Mouse (Mus musculus) kidney, postnatal 14 days (tissue): ENCODE measurements around the gene Mindy1.

ENCODE experiments used
- DNase-seq: peaks from one replicate; pipeline ENCODE4 v3.0.0; 2022; ENCODE audit warnings: mixed read lengths

The Mindy1 gene

GRCm38 (mm10) chr3:95269789-95270188 lies 11.4 kb upstream of the Mindy1 start:
- no peak for DNase-seq

- no peak for DNase-seq
These were observed 10.3 kb upstream of the Mindy1 start for GRCm38 (mm10) chr3:95270766-95271364.

GRCm38 (mm10) chr3:95273471-95273870 lies 7.7 kb upstream of the Mindy1 start:
- DNase-seq = no peak

GRCm38 (mm10) chr3:95274453-95274852 lies 6.7 kb upstream of the Mindy1 start:
- DNase-seq = no peak

- no peak for DNase-seq
These were observed 6.0 kb upstream of the Mindy1 start for GRCm38 (mm10) chr3:95275161-95275560.

- no peak for DNase-seq
These were observed 4.7 kb upstream of the Mindy1 start for GRCm38 (mm10) chr3:95276428-95276934.

- DNase-seq = no peak
These were observed 4.0 kb upstream of the Mindy1 start for GRCm38 (mm10) chr3:95277149-95277551.

GRCm38 (mm10) chr3:95280747-95281146 lies 398 bp upstream of the Mindy1 start:
- DNase-seq = peak; percentile 56

- DNase-seq = peak; percentile 44
These were observed 1.3 kb downstream of the Mindy1 start for GRCm38 (mm10) chr3:95282381-95282864.

- DNase-seq = peak; percentile 88
These were observed 1.9 kb downstream of the Mindy1 start for GRCm38 (mm10) chr3:95282865-95283588.

GRCm38 (mm10) chr3:95283589-95283941 lies 2.4 kb downstream of the Mindy1 start:
- no peak for DNase-seq

GRCm38 (mm10) chr3:95284062-95284461 lies 2.9 kb downstream of the Mindy1 start:
- DNase-seq = no peak

- DNase-seq = no peak
These were observed 3.5 kb downstream of the Mindy1 start for GRCm38 (mm10) chr3:95284501-95285281.

- DNase-seq = no peak
These were observed 4.2 kb downstream of the Mindy1 start for GRCm38 (mm10) chr3:95285390-95285789.

GRCm38 (mm10) chr3:95286011-95286410 lies 4.9 kb downstream of the Mindy1 start:
- DNase-seq = peak; percentile 60

GRCm38 (mm10) chr3:95286510-95286909 lies 5.4 kb downstream of the Mindy1 start:
- no peak for DNase-seq

GRCm38 (mm10) chr3:95287541-95287940 lies 6.4 kb downstream of the Mindy1 start:
- peak; percentile 47 for DNase-seq

GRCm38 (mm10) chr3:95289419-95289818 lies 8.3 kb downstream of the Mindy1 start:
- DNase-seq = no peak

- no peak for DNase-seq
These were observed 9.0 kb downstream of the Mindy1 start for GRCm38 (mm10) chr3:95290156-95290555.

- no peak for DNase-seq
These were observed 9.9 kb downstream of the Mindy1 start for GRCm38 (mm10) chr3:95291041-95291440.

- DNase-seq = no peak
These were observed 11.8 kb downstream of the Mindy1 start for GRCm38 (mm10) chr3:95292899-95293298.

- peak; percentile 62 for DNase-seq
These were observed 12.4 kb downstream of the Mindy1 start for GRCm38 (mm10) chr3:95293537-95293936.

- DNase-seq = no peak
These were observed 13.2 kb downstream of the Mindy1 start for GRCm38 (mm10) chr3:95294316-95294715.
